Mouse (Mus musculus) gastrocnemius, postnatal 14 days (tissue): ENCODE measurements around the gene Exoc6. TPM values are rescaled to one million over a fixed set of nuclear protein-coding genes. Genes with fewer than 3 reads are reported as not detected.

Source experiments
- DNase-seq: peaks from one replicate; pipeline ENCODE4 v3.0.0; 2021; ENCODE audit warnings: mixed read lengths
- intact Hi-C: fragments of 180-260 bp; cut with DNase I; formaldehyde crosslinking; loops from one replicate; pipeline ENCODE4 v1.15.1; 2025; ENCODE audit warnings: low total_unique reads
- total RNA-seq, 2 experiments: library from RNA; stranded (reverse); gene quantifications; 2 replicates each; pipeline ENCODE4 v1.2.3; 2021

Gene Exoc6
- total RNA-seq, 2 experiments from 2014 or later: 39.4 to 41.9 TPM

DNA sequence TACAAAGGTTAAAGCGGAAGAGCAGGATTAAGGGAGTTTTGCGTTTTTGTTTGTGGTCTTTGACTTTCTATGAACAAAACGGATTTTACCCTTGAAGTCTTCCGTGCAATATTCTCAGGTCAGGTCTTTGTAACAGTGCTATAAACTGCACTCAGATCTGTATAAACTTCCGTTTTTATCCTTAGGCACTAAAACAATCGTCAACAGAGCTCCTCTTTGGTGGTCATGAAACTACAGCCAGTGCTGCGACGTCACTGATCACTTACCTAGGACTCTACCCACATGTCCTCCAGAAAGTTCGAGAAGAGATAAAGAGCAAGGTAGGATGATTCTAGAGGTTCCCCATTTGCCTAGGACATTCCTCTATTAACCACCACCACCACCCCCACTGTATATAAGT, 149.5 kb downstream of the Exoc6 start:
- intact Hi-C loops: loop anchor here (5.0 kb wide), 2 partner anchors 188 to 238 kb away; no protein-coding TSS in a partner anchor
- no peak for DNase-seq

DNA sequence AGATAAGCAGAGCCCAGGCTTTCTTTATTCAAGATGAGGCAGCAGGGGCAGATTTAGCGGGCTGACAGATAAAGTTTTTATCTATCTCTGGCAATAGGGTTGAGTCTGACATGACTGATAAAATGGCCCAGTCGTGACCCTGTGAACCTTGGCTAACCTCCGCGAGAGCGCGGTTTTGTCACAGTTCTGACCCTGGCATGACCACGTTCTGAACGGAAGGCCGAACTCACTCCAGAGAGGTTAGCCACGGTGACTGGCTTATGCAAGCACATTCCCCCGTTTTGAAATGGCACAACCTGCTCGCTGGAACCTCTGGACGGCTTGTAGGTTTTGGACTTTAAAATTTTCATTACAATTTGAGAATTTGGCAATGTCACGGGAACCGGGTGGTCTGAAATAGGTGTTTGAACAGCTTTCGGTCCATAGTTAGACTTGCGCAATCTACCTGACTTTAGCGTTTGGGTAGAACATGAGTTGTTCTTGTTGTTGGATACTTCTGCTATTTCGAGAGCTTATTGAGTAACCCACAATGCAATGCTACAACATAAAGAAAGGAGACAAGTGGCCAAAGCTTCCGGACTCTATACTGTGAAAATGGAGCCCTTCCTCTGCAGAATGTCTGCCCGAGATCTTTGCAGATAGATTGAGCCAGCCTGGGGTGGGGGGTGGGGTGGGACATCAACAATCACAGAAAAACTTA, 152.3 kb downstream of the Exoc6 start:
- no peak for DNase-seq
- intact Hi-C loops: loop anchor here (5.0 kb wide), 2 partner anchors 185 to 235 kb away; no protein-coding TSS in a partner anchor

DNA sequence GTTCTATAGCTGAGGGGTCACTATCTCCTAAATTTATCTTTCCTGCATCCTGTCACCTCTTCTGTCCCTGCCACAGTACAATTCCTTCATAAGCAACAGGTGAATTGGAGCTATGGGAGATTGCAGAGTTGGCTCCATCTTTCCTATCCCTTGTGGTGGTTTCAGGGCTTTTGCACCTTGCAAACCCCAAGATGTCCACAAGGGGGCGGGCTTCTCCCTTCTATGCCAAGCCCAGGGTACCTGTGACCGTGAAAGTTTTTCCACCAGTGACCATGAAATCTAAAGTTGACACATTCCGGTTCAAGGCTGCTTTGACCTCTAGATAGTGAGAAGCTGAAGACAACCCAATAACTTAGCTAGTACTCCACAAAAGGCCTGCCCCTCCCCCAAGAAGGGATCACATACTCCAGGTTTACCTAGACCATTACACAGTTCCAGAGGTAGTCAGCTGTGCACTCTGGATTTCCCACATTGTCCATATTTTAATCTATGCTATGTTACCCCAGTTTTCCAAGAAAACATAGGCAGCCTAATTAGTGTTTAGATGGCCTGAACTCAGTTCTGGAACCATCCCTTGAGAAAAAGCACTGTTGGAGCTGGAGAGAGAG, 153.8 kb downstream of the Exoc6 start:
- DNase-seq: peak; percentile 60
- intact Hi-C loops: loop anchor here (5.0 kb wide), 2 partner anchors 183 to 233 kb away; no protein-coding TSS in a partner anchor

DNA sequence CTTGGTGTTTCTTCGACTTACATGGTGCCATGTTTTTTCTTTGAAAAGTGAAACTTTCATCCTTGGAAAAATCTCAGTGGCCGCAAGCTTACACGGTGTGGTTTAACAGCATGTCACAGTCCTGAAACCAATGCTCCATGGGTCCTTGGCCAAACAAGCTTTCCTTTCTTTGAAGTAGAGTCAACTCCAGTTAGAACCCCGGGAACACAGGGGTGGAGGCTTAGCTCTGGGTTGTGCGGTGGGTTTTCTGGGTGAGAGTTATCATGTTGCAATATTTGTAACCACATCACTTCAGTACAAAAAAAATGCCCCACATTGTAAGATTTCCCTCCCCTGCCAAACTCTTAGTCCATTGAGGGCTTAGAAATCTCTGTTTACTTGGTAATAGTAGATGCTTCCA, 155.5 kb downstream of the Exoc6 start:
- intact Hi-C loops: no loop called here
- no peak for DNase-seq

DNA sequence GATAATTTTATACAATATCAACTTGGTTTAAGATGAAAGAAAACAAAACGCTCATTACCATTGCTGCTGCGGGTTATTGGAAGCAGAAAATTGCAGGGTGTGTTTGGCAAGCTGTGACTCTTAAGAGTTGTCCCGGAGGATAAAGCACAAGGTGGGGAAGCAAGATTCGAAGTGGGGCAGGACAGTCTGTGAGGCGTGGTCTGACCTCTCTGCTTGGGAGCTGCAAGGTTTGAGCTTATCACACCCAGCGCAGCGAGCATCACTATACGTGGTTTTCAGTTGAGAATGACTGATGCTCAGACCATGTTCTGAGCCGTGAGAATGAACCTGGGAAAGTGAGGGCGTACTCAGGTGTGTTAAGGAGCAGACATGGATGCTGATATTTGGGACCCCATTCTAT, 164.5 kb downstream of the Exoc6 start:
- no peak for DNase-seq
- intact Hi-C loops: no loop called here

DNA sequence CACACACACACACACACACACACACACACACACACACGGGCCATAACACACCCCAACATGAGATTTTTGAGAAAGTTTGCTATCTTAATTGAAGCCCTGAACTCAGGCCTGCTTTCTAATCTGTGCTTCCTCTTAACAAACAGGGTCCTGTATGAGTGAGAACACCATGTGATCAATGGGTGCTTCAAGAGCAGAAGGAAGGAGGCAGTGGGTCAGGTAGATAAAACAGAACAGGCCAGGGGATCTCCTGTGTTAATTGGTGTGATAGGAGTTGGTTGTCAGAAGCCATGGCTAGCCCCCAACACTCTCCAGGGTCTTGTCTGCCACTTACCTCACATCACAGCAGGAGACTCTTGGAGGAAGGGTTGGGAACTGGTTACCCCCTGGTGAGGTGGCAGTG, 165.8 kb downstream of the Exoc6 start:
- intact Hi-C loops: no loop called here
- DNase-seq: no peak

DNA sequence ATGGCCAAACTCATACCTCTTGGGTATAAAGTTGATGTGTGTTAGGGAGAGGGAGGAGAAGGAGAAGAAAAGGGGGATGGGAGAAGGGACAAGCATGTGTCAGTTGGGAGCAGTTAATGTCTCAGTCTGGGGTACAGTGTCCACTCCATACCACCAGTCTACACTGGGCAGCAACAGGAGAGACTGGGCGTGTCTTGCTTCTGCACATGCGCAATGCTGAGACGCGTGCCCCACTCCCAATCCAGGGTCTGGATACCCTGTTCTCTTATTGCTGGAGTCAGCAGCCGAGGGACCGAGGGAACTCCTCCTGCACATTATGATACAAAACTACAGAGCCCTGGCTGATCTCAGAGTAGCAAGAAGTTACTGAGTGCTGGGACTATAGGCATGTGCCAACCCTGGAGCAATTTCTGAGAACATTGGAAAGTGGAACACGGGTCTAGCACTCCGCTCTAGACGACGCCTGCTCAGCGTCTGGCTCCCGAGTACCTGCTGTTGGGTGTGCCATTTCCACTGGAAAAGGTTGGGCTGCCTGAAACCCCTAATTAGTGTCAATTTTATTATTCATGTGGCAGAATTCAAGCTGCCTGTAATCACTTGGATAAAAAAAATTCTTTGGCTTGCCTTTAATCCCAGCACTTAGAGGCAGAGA, 166.4 kb downstream of the Exoc6 start:
- no peak for DNase-seq
- intact Hi-C loops: no loop called here

DNA sequence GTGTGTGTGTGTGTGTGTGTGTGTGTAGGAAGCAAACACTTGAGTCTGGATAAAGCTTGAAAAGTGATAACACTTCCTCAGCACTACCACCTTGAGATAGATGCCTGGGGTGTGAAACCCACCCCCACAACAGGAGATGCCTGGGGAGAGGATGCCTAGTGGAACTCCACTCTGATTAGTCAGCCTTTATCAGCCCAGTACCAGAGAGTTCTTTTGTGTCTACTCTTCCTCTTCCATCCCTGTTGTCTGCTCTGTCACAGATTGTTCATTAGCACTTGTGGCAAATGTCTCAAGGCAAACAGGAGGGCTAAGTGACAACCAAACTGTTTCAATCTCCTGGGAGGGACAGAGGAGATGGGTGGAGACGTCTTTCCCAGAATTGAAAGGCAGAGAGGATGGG, 168.9 kb downstream of the Exoc6 start:
- intact Hi-C loops: no loop called here
- DNase-seq: no peak

DNA sequence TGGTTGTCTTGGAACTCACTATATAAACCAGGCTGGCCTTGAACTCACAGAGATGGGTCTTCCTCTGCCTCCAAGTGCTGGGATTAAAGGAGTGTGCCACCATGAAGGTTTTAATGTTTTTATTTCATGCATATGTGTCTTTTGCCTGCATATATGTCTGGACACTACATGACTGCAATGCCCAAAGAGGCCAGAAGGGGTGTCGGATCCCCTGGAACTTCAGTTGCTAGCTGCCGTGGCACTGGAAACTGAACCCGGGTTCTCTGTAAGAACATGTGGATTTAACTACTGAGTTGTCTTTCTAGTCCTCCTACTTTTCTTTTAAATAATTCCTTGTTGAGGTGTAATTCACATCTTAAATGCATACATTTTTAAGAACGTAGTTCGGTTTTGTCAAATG, 174.4 kb downstream of the Exoc6 start:
- no peak for DNase-seq
- intact Hi-C loops: no loop called here

DNA sequence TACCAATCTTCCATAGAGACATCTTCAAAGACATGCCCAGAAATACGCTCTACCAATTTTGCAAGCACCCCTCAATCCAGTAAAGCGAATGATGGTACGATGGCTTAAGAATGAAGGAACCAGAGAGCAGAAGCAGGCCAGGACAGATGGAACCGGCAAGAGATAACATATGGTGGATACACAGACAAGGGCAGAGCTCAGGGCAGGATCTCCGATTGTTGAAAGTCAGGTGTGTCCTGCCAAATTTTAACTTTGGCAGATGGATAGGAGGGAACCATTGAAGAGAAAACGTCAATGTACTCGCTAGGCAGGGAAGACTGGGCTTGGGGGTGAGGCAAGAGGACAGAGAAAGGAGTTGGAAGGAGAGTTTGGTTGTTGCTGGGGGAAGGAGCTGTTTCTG, 176.4 kb downstream of the Exoc6 start:
- intact Hi-C loops: no loop called here
- no peak for DNase-seq

DNA sequence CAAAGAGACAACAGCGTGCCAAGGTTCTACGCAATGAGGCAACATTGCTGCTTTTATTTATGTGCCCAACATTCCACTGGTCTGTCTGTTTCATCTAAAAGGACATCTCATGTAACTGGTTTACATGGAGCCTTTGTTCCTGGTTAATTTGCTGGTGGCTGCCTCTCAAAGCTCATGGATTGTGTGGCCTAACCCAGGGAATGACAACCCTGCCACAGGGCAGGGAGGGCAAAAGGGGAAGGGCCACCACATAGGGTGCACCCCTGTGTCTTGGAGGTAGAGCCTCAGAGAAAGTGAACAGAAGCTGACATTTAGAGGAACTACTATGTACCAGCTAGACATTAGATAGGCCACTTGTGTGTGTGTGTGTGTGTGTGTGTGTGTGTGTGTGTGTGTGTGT, 177.1 kb downstream of the Exoc6 start:
- no peak for DNase-seq
- intact Hi-C loops: no loop called here

Other genes with a start within 250 kb of the Exoc6 start
- gene Ide, start 212.6 kb upstream of the Exoc6 start, total RNA-seq: 100 to 1,000 TPM in 1 of 2 experiments, 10 to 100 TPM in 1; 92.4 to 130 TPM
- gene Kif11, start 174.0 kb upstream of the Exoc6 start, total RNA-seq: 1 to 10 TPM; 3.2 to 3.6 TPM
- gene Hhex, start 115.6 kb upstream of the Exoc6 start, total RNA-seq: 1 to 10 TPM; 3.4 to 3.9 TPM
- gene Cyp26c1, start 135.2 kb downstream of the Exoc6 start, total RNA-seq: not detected
- gene Cyp26a1, start 147.4 kb downstream of the Exoc6 start, total RNA-seq: under 1 TPM; 0.13 to 0.41 TPM